Comparison of ENCODE assay signal across 20 mouse cellular contexts in genomic region chr8:76859709-76860108, GRCm38 (mm10). TPM values are rescaled to one million over a fixed set of nuclear protein-coding genes. Genes with fewer than 3 reads are reported as not detected.
DNase-seq lines count a peak whose midpoint lies in the region; ATAC-seq lines count a peak whose summit lies in the region.
"Had no signal": no experiment of that assay in that cellular context is flagged by ENCODE, and none has a peak within 500 bp of the region (broad histone marks: within the 10 kb centered on the region; RNA-seq: fewer than 3 reads in every experiment).

No protein-coding gene starts in this region.

- no peak overlapping the region for H3K27ac ChIP-seq in heart, embryonic 12.5 days (ENCODE audit: poor library complexity, severe bottlenecking)
- no peak overlapping the region for H3K27ac ChIP-seq in kidney, embryonic 14.5 days (ENCODE audit: low read depth, low read length)
- H3K27ac ChIP-seq: embryonic facial prominence, embryonic 12.5 days; forebrain, embryonic 15.5 days; kidney, postnatal 0 days; midbrain, embryonic 12.5 days had no signal

- peak; percentile 10 for DNase-seq in adrenal gland, postnatal 10 days
- no peak for DNase-seq in adrenal gland, adult 18-20 months (ENCODE audit: low spot score in 2 of 2)
- DNase-seq in heart, postnatal 4 days, result peak; percentile 19
- peak; percentile 11 to 42 for DNase-seq in kidney, postnatal 25 days
- DNase-seq in ES-CJ7 (ENCODE audit: low read depth, low spot score), result peak; percentile 8
- no peak for DNase-seq in Muller cell, postnatal 12 days (ENCODE audit: inconsistent ontology term)
- DNase-seq: gastrocnemius, postnatal 14 days; heart, adult 18-20 months; heart, postnatal 36 days; liver; thymus, postnatal 25 days had no signal

- no peaks in the 10 kb centered on the region for H3K4me1 ChIP-seq in heart, embryonic 12.5 days (replicated peaks)
- no peaks in the 10 kb centered on the region for H3K4me1 ChIP-seq in kidney, embryonic 14.5 days (ENCODE audit: control insufficient read depth, insufficient read depth, low read length)
- H3K4me1 ChIP-seq: embryonic facial prominence, embryonic 12.5 days; forebrain, embryonic 15.5 days; midbrain, embryonic 12.5 days had no signal

- H3K4me3 ChIP-seq in heart, embryonic 12.5 days, result no peak overlapping the region
- H3K4me3 ChIP-seq in kidney, embryonic 14.5 days (ENCODE audit: low read length), result no peak overlapping the region
- H3K4me3 ChIP-seq: embryonic facial prominence, embryonic 12.5 days; erythroblast, embryonic 14.5 days; forebrain, embryonic 15.5 days; midbrain, embryonic 12.5 days; myocyte had no signal

- no peak overlapping the region for H3K9ac ChIP-seq in heart, embryonic 12.5 days
- no peak overlapping the region for H3K9ac ChIP-seq in kidney, embryonic 14.5 days (ENCODE audit: low read depth, low read length)
- H3K9ac ChIP-seq: embryonic facial prominence, embryonic 12.5 days; forebrain, embryonic 15.5 days; midbrain, embryonic 12.5 days had no signal

- no peaks in the 10 kb centered on the region for H3K27me3 ChIP-seq in heart, embryonic 12.5 days (replicated peaks)
- H3K27me3 ChIP-seq in kidney, embryonic 14.5 days (ENCODE audit: control insufficient read depth, insufficient read depth, low read length), result no peaks in the 10 kb centered on the region
- H3K27me3 ChIP-seq: embryonic facial prominence, embryonic 12.5 days; forebrain, embryonic 15.5 days; midbrain, embryonic 12.5 days had no signal

- H3K9me3 ChIP-seq in heart, embryonic 12.5 days (replicated peaks), result no peaks in the 10 kb centered on the region
- H3K9me3 ChIP-seq in kidney, embryonic 14.5 days (ENCODE audit: control insufficient read depth, low read length), result no peaks in the 10 kb centered on the region
- H3K9me3 ChIP-seq: embryonic facial prominence, embryonic 12.5 days; forebrain, embryonic 15.5 days; midbrain, embryonic 12.5 days had no signal

- H3K36me3 ChIP-seq in heart, embryonic 12.5 days, result no peaks in the 10 kb centered on the region
- no peaks in the 10 kb centered on the region for H3K36me3 ChIP-seq in kidney, embryonic 14.5 days (ENCODE audit: control insufficient read depth, insufficient read depth, low read length)
- H3K36me3 ChIP-seq: embryonic facial prominence, embryonic 12.5 days; forebrain, embryonic 15.5 days; midbrain, embryonic 12.5 days had no signal

- H3K4me2 ChIP-seq in heart, embryonic 12.5 days, result no peak overlapping the region
- no peak overlapping the region for H3K4me2 ChIP-seq in kidney, embryonic 14.5 days (replicated peaks; ENCODE audit: low read depth, low read length)
- H3K4me2 ChIP-seq: embryonic facial prominence, embryonic 12.5 days; forebrain, embryonic 15.5 days; midbrain, embryonic 12.5 days had no signal

- ATAC-seq in heart, embryonic 12.5 days (ENCODE audit: insufficient number of reproducible peaks, low FRiP score), result no peak
- no peak for ATAC-seq in kidney, embryonic 14.5 days (ENCODE audit: low FRiP score, low TSS enrichment)
- ATAC-seq: forebrain, embryonic 15.5 days; lung, postnatal 0 days had no signal

RNA-seq across cellular contexts. Expression of gene Nr3c2, which starts 39.5 kb away (rescaled TPM):
- 1 to 10 TPM; 6.3 to 7.8 TPM for total RNA-seq in adrenal gland, postnatal 10 days (2021)
- total RNA-seq in adrenal gland, adult 18-20 months (2021), result 10 to 100 TPM in 1 of 2 experiments, 1 to 10 TPM in 1; 9.3 to 10.0 TPM
- total RNA-seq in heart, postnatal 4 days (2021), result 10 to 100 TPM; 10.3 to 13.8 TPM
- 1.6 and 2.1 TPM in 2 replicates for polyA plus RNA-seq in heart, embryonic 12.5 days (2016; fragmentation: Nextera tagmentation; extraction: Ambion mirVana)
- polyA plus RNA-seq in kidney, embryonic 14.5 days (2014; fragmentation: Nextera tagmentation; extraction: Ambion mirVana), result 1.4 and 3.2 TPM in 2 replicates
- polyA plus RNA-seq: erythroblast, embryonic 14.5 days had no signal

Comparison
In these comparisons a context has a peak if more than half of its experiments do, and no peak if none do; other contexts are left out.
1. DNase-seq: peak in adrenal gland, postnatal 10 days (single experiment), heart, postnatal 4 days (single experiment), kidney, postnatal 25 days (2 of 2) and ES-CJ7 (single experiment); none in adrenal gland, adult 18-20 months (0 of 2) and Muller cell, postnatal 12 days (single experiment).